Mouse (Mus musculus) B cell, adult 62 days (primary cell): ENCODE data around the gene Pbsn. TPM values are rescaled to one million over a fixed set of nuclear protein-coding genes. Genes with fewer than 3 reads are reported as not detected.

ENCODE experiments used
- total RNA-seq: library from RNA; stranded (reverse); gene quantifications from 4 replicates; pipeline ENCODE4 v1.2.4, GENCODE M21; 2023

Pbsn gene
- total RNA-seq, result not detected in 4 replicates

GRCm38 (mm10) chrX:77853523-77853922, at the start of gene Pbsn:
Gene Pbsn, minus strand, starts transcription at chrX:77853623.

DNA sequence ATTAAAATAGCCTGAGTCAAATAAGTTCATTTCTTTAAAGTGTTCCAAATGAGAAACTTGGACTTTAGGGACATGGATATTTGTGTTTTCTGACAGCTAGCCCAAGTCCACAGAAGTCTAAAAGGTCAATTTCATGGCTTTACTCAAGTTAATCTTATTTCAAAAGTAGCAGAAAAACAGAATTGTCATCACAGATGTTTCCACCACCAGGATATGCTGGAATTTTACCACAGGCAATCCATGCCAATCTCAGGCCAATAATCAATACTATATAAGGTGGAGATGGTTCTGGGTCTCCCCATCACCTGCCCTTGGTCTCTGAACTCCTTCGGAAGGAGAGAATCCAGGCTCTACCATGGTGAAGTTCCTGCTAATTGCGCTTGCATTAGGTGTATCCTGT, 11.0 kb upstream of the Pbsn start, which contains the start of gene Gm14744:
Gm14744 (plus strand) TSS at position 301 of the 400 bp plus-strand sequence.

GRCm38 (mm10) chrX:77796238-77796835, 57.1 kb downstream of the Pbsn start, which contains the start of gene Prkx:
Gene Prkx, minus strand, starts transcription at chrX:77796278.

Other genes starting within 250 kb of the Pbsn start
- gene Prkx, start 57.3 kb downstream of the Pbsn start, total RNA-seq, result 49.3 to 52.6 TPM (median 49.8 TPM) in 4 replicates
- not detected in 4 replicates for gene Gm14744, start 11.1 kb upstream of the Pbsn start, total RNA-seq
- gene 5430402E10Rik, start 71.4 kb upstream of the Pbsn start, total RNA-seq, result not detected in 4 replicates
- gene Obp1a, start 237.8 kb upstream of the Pbsn start, total RNA-seq, result not detected in 4 replicates